Mouse (Mus musculus) ES-Bruce4 (cell line): ENCODE results near the gene Gemin5.

Source experiments
- CTCF ChIP-seq: IDR thresholded peaks from one replicate; pipeline ENCODE4 v1.8.1; 2011; ENCODE audit warnings: low read depth, low read length
- POLR2A ChIP-seq: IDR thresholded peaks from one replicate; pipeline ENCODE4 v1.8.1; 2011; ENCODE audit warnings: low read length; ENCODE audit not compliant: insufficient read depth

- TF ChIP-seq CTCF (no peak), POLR2A (no peak)
Measured at GRCm38 (mm10) chr11:58081716-58082115, 86.6 kb downstream of the Gemin5 start.
